Mouse (Mus musculus): ENCODE data around the gene Gm5580. TPM values are rescaled to one million over a fixed set of nuclear protein-coding genes. Genes with fewer than 3 reads are reported as not detected.
"Not testable (repeated sequence)": the region's sequence is repeated elsewhere in the genome, so short reads cannot be mapped to it uniquely, and the experiment has no call there.

The Gm5580 gene
- polyA plus RNA-seq, 1 experiment from 2014 or later, result 0.36 TPM

- H3K4me3 ChIP-seq (ENCODE audit: low read depth, low read length); H3K27ac ChIP-seq (ENCODE audit: low read depth, low read length); ATAC-seq (ENCODE audit: low FRiP score); H3K4me2 ChIP-seq (replicated peaks; ENCODE audit: low read depth, low read length); H3K9ac ChIP-seq (ENCODE audit: low read depth, low read length); H3K27me3 ChIP-seq (ENCODE audit: control insufficient read depth, insufficient read depth, low read length); H3K4me1 ChIP-seq (replicated peaks; ENCODE audit: control insufficient read depth, insufficient read depth, low read length); DNase-seq (ENCODE audit: low spot score); H3K36me3 ChIP-seq (ENCODE audit: control insufficient read depth, insufficient read depth, low read length); H3K9me3 ChIP-seq (ENCODE audit: control insufficient read depth, low read length): not testable (repeated sequence)
Measured at GRCm38 (mm10) chr6:116600969-116601368, 50.0 kb downstream of the Gm5580 start.

Other genes with a start within 250 kb of the Gm5580 start
- 47.9 and 52.8 TPM in 2 replicates for gene March8, start 213.1 kb upstream of the Gm5580 start, polyA plus RNA-seq (2014; fragmentation: Nextera tagmentation; extraction: Ambion mirVana)
- gene Alox5, start 90.0 kb upstream of the Gm5580 start, polyA plus RNA-seq (2014; fragmentation: Nextera tagmentation; extraction: Ambion mirVana), result 0.82 and 0.86 TPM in 2 replicates
- gene Olfr211, start 62.0 kb upstream of the Gm5580 start, polyA plus RNA-seq (2014; fragmentation: Nextera tagmentation; extraction: Ambion mirVana), result not detected in 2 replicates
- gene Olfr212, start 44.6 kb upstream of the Gm5580 start, polyA plus RNA-seq (2014; fragmentation: Nextera tagmentation; extraction: Ambion mirVana), result not detected in 2 replicates
- gene Olfr213, start 12.7 kb upstream of the Gm5580 start, polyA plus RNA-seq (2014; fragmentation: Nextera tagmentation; extraction: Ambion mirVana), result not detected in 2 replicates
- gene Olfr214, start 3.1 kb downstream of the Gm5580 start, polyA plus RNA-seq (2014; fragmentation: Nextera tagmentation; extraction: Ambion mirVana), result not detected in 2 replicates
- gene Olfr215, start 33.1 kb downstream of the Gm5580 start, polyA plus RNA-seq (2014; fragmentation: Nextera tagmentation; extraction: Ambion mirVana), result not detected in 2 replicates
- gene Zfp422, start 77.9 kb downstream of the Gm5580 start, polyA plus RNA-seq (2014; fragmentation: Nextera tagmentation; extraction: Ambion mirVana), result 313 and 337 TPM in 2 replicates
- 9.8 and 12.0 TPM in 2 replicates for gene Depp1, start 99.5 kb downstream of the Gm5580 start, polyA plus RNA-seq (2014; fragmentation: Nextera tagmentation; extraction: Ambion mirVana)
- 60.7 and 78.3 TPM in 2 replicates for gene Rassf4, start 122.8 kb downstream of the Gm5580 start, polyA plus RNA-seq (2014; fragmentation: Nextera tagmentation; extraction: Ambion mirVana)
- gene Tmem72, start 165.8 kb downstream of the Gm5580 start, polyA plus RNA-seq (2014; fragmentation: Nextera tagmentation; extraction: Ambion mirVana), result 0.07 and 0.12 TPM in 2 replicates

All from hindbrain, embryonic 11.5 days (tissue).